In the genomic region with DNA sequence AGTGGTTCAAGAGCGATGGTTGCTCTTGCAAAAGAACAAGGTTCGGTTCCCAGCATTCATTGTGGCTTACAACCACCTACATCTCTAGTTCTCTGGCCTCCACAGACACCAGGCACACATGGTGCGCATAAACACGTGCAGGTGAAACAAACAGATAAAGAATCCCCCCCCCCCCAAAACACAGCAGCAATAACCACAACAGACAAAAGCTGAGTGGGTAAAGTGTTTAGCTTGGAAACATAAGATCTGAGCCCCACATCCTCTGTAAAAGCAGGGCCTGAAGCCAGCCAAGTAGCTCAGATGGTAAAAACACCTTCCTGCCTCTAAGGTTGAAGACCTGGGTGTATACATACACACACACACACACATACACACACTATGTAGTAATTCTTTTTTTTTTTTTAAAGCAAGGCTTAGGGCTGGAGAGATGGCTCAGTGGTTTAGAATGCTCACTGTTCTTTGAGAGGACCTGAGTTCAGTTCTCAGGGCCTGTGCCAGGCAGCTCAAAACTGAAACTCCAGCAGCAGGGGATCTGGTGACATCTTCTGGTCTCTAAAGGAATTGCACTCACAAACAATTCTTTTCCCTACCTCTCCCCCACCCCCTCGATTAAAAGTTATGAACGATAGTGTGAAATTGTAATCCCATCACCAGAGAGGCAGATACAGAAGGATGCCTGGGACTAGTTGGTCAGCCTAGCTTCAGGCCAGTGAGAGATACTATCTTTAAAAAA, we compare ENCODE assay signal across 14 mouse cellular contexts. TPM values are rescaled to one million over a fixed set of nuclear protein-coding genes. Genes with fewer than 3 reads are reported as not detected.
A peak's percentile ranks its signal among the peaks of the same experiment; 100 is the strongest.
DNase-seq lines count a peak whose midpoint lies in the region; ATAC-seq and TF ChIP-seq lines count a peak whose summit lies in the region.
"Had no signal": no experiment of that assay in that cellular context is flagged by ENCODE, and none has a peak within 500 bp of the region (broad histone marks: within the 10 kb centered on the region; RNA-seq: fewer than 3 reads in every experiment).

No protein-coding gene starts in this region.

- H3K4me3 ChIP-seq in intestine, postnatal 0 days (ENCODE audit: low read depth, low read length): no peak overlapping the region
- H3K4me3 ChIP-seq in intestine, embryonic 16.5 days (ENCODE audit: low read length): no peak overlapping the region
- no peak overlapping the region for H3K4me3 ChIP-seq in MEL (ENCODE audit: control insufficient read depth in 1 of 2, insufficient read depth in 1 of 2, low read depth in 2 of 2, low read length in 2 of 2)
- H3K4me3 ChIP-seq in small intestine, adult 2 months (ENCODE audit: low read depth, low read length): no peak overlapping the region
- H3K4me3 ChIP-seq: embryonic facial prominence, embryonic 13.5 days; heart, embryonic 10.5 days; hindbrain, embryonic 15.5 days; limb, embryonic 15.5 days; midbrain, embryonic 10.5 days; neural tube, embryonic 12.5 days had no signal

- peak; percentile 66 for TF ChIP-seq CTCF in intestine, postnatal 0 days (IDR thresholded peaks at IDR 0.05; ENCODE audit: low read depth)
- TF ChIP-seq CTCF in MEL (IDR thresholded peaks at IDR 0.05 in 2 of 3, conservative IDR thresholded peaks at IDR 0.05 in 1 of 3; ENCODE audit: control insufficient read depth in 1 of 3, insufficient read depth in 1 of 3, low read depth in 2 of 3, low read length in 3 of 3, poor library complexity in 1 of 3, severe bottlenecking in 1 of 3): peak; percentile 37 to 69 (median 62)
- peak; percentile 43; the same call in 1 of the 2 replicates for TF ChIP-seq CTCF in small intestine, adult 2 months (IDR thresholded peaks at IDR 0.05; ENCODE audit: extremely low read depth, insufficient read length, insufficient replicate concordance, low read depth, low read length)

- peaks cover 64% of the 10 kb centered on the region for H3K36me3 ChIP-seq in intestine, postnatal 0 days (ENCODE audit: control insufficient read depth, insufficient read depth)
- H3K36me3 ChIP-seq in intestine, embryonic 16.5 days (ENCODE audit: control insufficient read depth, insufficient read depth, low read length): peaks cover 11% of the 10 kb centered on the region; the same call in 1 of the 2 replicates
- no peaks in the 10 kb centered on the region; a peak in 1 of 4 replicates for H3K36me3 ChIP-seq in MEL (ENCODE audit: control insufficient read depth in 1 of 2, insufficient read depth in 2 of 2, low read length in 2 of 2)
- peaks cover 19% of the 10 kb centered on the region for H3K36me3 ChIP-seq in small intestine, adult 2 months (ENCODE audit: control insufficient read depth, insufficient read depth, low read length)
- H3K36me3 ChIP-seq: midbrain, embryonic 10.5 days had no signal

- H3K9ac ChIP-seq in intestine, postnatal 0 days (ENCODE audit: low read depth, low read length): no peak overlapping the region
- H3K9ac ChIP-seq in intestine, embryonic 16.5 days (ENCODE audit: low read depth, low read length): no peak overlapping the region
- no peak overlapping the region for H3K9ac ChIP-seq in MEL (ENCODE audit: control insufficient read depth, low read depth, low read length, poor library complexity, severe bottlenecking)
- H3K9ac ChIP-seq: embryonic facial prominence, embryonic 13.5 days; hindbrain, embryonic 15.5 days; limb, embryonic 15.5 days; neural tube, embryonic 12.5 days had no signal

- no peak for TF ChIP-seq EP300 in MEL (IDR thresholded peaks at IDR 0.05; ENCODE audit: low read depth in 1 of 2, low read length in 2 of 2)

- H3K27me3 ChIP-seq in intestine, postnatal 0 days (replicated peaks; ENCODE audit: control insufficient read depth, insufficient read depth, low read length): no peaks in the 10 kb centered on the region
- no peaks in the 10 kb centered on the region for H3K27me3 ChIP-seq in intestine, embryonic 16.5 days (replicated peaks; ENCODE audit: control insufficient read depth, insufficient read depth, low read length)
- H3K27me3 ChIP-seq in MEL (ENCODE audit: control insufficient read depth in 1 of 2, insufficient read depth in 2 of 2, low read length in 2 of 2): no peaks in the 10 kb centered on the region
- no peaks in the 10 kb centered on the region for H3K27me3 ChIP-seq in small intestine, adult 2 months (ENCODE audit: control insufficient read depth, insufficient read depth, low read length)
- H3K27me3 ChIP-seq: embryonic facial prominence, embryonic 13.5 days; hindbrain, embryonic 15.5 days; limb, embryonic 15.5 days; neural tube, embryonic 12.5 days had no signal

- no peaks in the 10 kb centered on the region for H3K4me1 ChIP-seq in intestine, postnatal 0 days (replicated peaks; ENCODE audit: control insufficient read depth, insufficient read depth, low read length)
- no peaks in the 10 kb centered on the region for H3K4me1 ChIP-seq in intestine, embryonic 16.5 days (ENCODE audit: control insufficient read depth, insufficient read depth, low read length)
- H3K4me1 ChIP-seq in MEL (ENCODE audit: control insufficient read depth in 1 of 2, insufficient read depth in 2 of 2, low read length in 2 of 2): no peaks in the 10 kb centered on the region; a peak in 1 of 4 replicates
- H3K4me1 ChIP-seq in small intestine, adult 2 months (ENCODE audit: control insufficient read depth, insufficient read depth, insufficient read length, low read length): no peaks in the 10 kb centered on the region
- H3K4me1 ChIP-seq: embryonic facial prominence, embryonic 13.5 days; heart, embryonic 10.5 days; hindbrain, embryonic 15.5 days; limb, embryonic 15.5 days; midbrain, embryonic 10.5 days; neural tube, embryonic 12.5 days had no signal

- DNase-seq in 416B (ENCODE audit: low read depth): peak; percentile 45
- DNase-seq in MEL (ENCODE audit: low read depth, low spot score): peak; percentile 52
- no peak for DNase-seq in spleen, postnatal 10 days (ENCODE audit: low spot score in 2 of 2)
- no peak for DNase-seq in frontal cortex, postnatal 36 days (ENCODE audit: low spot score in 2 of 2)

- no peaks in the 10 kb centered on the region for H3K79me2 ChIP-seq in MEL (ENCODE audit: control insufficient read depth, insufficient read depth, low read length, poor library complexity)

- no peak for TF ChIP-seq POLR2A in MEL (IDR thresholded peaks at IDR 0.05; ENCODE audit: control insufficient read depth in 1 of 2, insufficient read depth in 1 of 2, low read depth in 1 of 2, low read length in 2 of 2, poor library complexity in 1 of 2)
- TF ChIP-seq POLR2A in small intestine, adult 2 months (IDR thresholded peaks at IDR 0.05; ENCODE audit: low read depth, low read length): no peak

- H3K4me2 ChIP-seq in intestine, postnatal 0 days (replicated peaks; ENCODE audit: low read depth): no peak overlapping the region
- H3K4me2 ChIP-seq in intestine, embryonic 16.5 days (ENCODE audit: low read depth, low read length): no peak overlapping the region
- H3K4me2 ChIP-seq: embryonic facial prominence, embryonic 13.5 days; hindbrain, embryonic 15.5 days; limb, embryonic 15.5 days; neural tube, embryonic 12.5 days had no signal

- H3K27ac ChIP-seq in intestine, postnatal 0 days (ENCODE audit: low read depth, low read length): no peak overlapping the region; the same call in 1 of the 2 replicates
- no peak overlapping the region for H3K27ac ChIP-seq in intestine, embryonic 16.5 days (ENCODE audit: low read length)
- H3K27ac ChIP-seq in MEL (ENCODE audit: control insufficient read depth, low read depth, low read length): no peak overlapping the region
- H3K27ac ChIP-seq in small intestine, adult 2 months (ENCODE audit: insufficient read depth, low read depth, low read length): no peak overlapping the region
- H3K27ac ChIP-seq: heart, embryonic 10.5 days; hindbrain, embryonic 15.5 days; midbrain, embryonic 10.5 days; neural tube, embryonic 12.5 days had no signal

- no peak for ATAC-seq in intestine, postnatal 0 days
- no peak for ATAC-seq in intestine, embryonic 16.5 days
- no peak; the same call in 1 of the 2 replicates for ATAC-seq in granulocyte monocyte progenitor cell, adult 5-6 weeks (replicated peaks; ENCODE audit: poor library complexity, severe bottlenecking)

- H3K9me3 ChIP-seq in intestine, postnatal 0 days (ENCODE audit: control insufficient read depth): no peaks in the 10 kb centered on the region
- H3K9me3 ChIP-seq in intestine, embryonic 16.5 days (ENCODE audit: control insufficient read depth, low read length): no peaks in the 10 kb centered on the region
- no peaks in the 10 kb centered on the region for H3K9me3 ChIP-seq in MEL (replicated peaks; ENCODE audit: insufficient read depth, low read length)
- H3K9me3 ChIP-seq: embryonic facial prominence, embryonic 13.5 days; heart, embryonic 10.5 days; hindbrain, embryonic 15.5 days; limb, embryonic 15.5 days; midbrain, embryonic 10.5 days; neural tube, embryonic 12.5 days had no signal

- WGBS in intestine, postnatal 0 days: 97% methylated on average over 6 of the region's 6 CpGs
- 94% methylated on average over 6 of the region's 6 CpGs for WGBS in intestine, embryonic 16.5 days
- WGBS in small intestine, adult 2 months: 95% methylated on average over 6 of the region's 6 CpGs

- TF ChIP-seq RAD21 in MEL (IDR thresholded peaks at IDR 0.05; ENCODE audit: low read depth, low read length): peak; percentile 61

TF ChIP-seq in MEL, 35 proteins besides CTCF, POLR2A, EP300 and RAD21:
- TF ChIP-seq ELF1 (IDR thresholded peaks at IDR 0.05; ENCODE audit: low read depth, low read length): no peak
- TF ChIP-seq SMC3 (IDR thresholded peaks at IDR 0.05; ENCODE audit: low read depth, low read length): peak; percentile 59
- 0 out of 2 replicates have a peak, but pooled peaks have one; percentile 17 for TF ChIP-seq ZC3H11A (IDR thresholded peaks at IDR 0.05; ENCODE audit: low read depth, low read length)

RNA-seq across cellular contexts. Expression of a gene that starts 58.5 kb away (rescaled TPM):
- 53.4 and 62.6 TPM in 2 replicates for polyA plus RNA-seq in intestine, postnatal 0 days (2015; fragmentation: Nextera tagmentation; extraction: Ambion mirVana)
- 86.7 and 91.5 TPM in 2 replicates for polyA plus RNA-seq in intestine, embryonic 16.5 days (2015; fragmentation: Nextera tagmentation; extraction: Ambion mirVana)
- total RNA-seq in MEL (2012; rRNA removed): 46.7 and 47.2 TPM in 2 replicates
- 100 to 1,000 TPM; 128 to 151 TPM for polyA plus RNA-seq in MEL (2012; ENCODE audit: insufficient read depth in 1 of 2, insufficient read length in 2 of 2, low read depth in 1 of 2, low replicate concordance in 2 of 2, missing spikeins in 1 of 2)
- polyA plus RNA-seq in small intestine, adult 2 months (2012; rRNA removed): 20.7 and 34.0 TPM in 2 replicates
- 139 and 142 TPM in 2 replicates for total RNA-seq in granulocyte monocyte progenitor cell, adult 5-6 weeks (2014; fragmentation: Nextera tagmentation)
- 49.9 and 63.1 TPM in 2 replicates for total RNA-seq in granulocyte monocyte progenitor cell, adult 5-6 weeks (2017)

Comparison
In these comparisons a context has a peak if more than half of its experiments do, and no peak if none do; other contexts are left out.
1. DNase-seq: peak in 416B (single experiment) and MEL (single experiment); none in spleen, postnatal 10 days (0 of 2) and frontal cortex, postnatal 36 days (0 of 2).
2. Peak in every context shown above with its lines, with median percentiles within 50 percentile points of each other: CTCF ChIP-seq.